Mouse (Mus musculus) effector memory CD4-positive, alpha-beta T cell, adult 7 months (primary cell): ENCODE results near the gene Apcs. TPM values are rescaled to one million over a fixed set of nuclear protein-coding genes. Genes with fewer than 3 reads are reported as not detected.

Experiments
- polyA plus RNA-seq: library from polyadenylated mRNA; unstranded; fragments of 100-300 nt; shearing (Covaris generic); gene quantifications from one replicate; pipeline ENCODE4 v1.2.1, GENCODE M21; 2017

Gene Apcs
- polyA plus RNA-seq: not detected

GRCm38 (mm10) chr1:172894777-172895357, at the start of gene Apcs:
Gene Apcs, minus strand, starts transcription at chr1:172895041.

Other genes starting within 250 kb of the Apcs start
- not detected for gene Crp, start 197.0 kb downstream of the Apcs start, polyA plus RNA-seq
- not detected for gene Olfr16, start 55.4 kb upstream of the Apcs start, polyA plus RNA-seq
- gene Olfr1408, start 242.3 kb upstream of the Apcs start, polyA plus RNA-seq: not detected